Mouse (Mus musculus) ZHBTc4 (cell line): ENCODE data around the gene Tram2.

Experiments
- DNase-seq: peaks from one replicate; pipeline ENCODE4 v3.0.0-alpha.2; 2011; ENCODE audit warnings: low read depth, low spot score

Tram2 gene

DNA sequence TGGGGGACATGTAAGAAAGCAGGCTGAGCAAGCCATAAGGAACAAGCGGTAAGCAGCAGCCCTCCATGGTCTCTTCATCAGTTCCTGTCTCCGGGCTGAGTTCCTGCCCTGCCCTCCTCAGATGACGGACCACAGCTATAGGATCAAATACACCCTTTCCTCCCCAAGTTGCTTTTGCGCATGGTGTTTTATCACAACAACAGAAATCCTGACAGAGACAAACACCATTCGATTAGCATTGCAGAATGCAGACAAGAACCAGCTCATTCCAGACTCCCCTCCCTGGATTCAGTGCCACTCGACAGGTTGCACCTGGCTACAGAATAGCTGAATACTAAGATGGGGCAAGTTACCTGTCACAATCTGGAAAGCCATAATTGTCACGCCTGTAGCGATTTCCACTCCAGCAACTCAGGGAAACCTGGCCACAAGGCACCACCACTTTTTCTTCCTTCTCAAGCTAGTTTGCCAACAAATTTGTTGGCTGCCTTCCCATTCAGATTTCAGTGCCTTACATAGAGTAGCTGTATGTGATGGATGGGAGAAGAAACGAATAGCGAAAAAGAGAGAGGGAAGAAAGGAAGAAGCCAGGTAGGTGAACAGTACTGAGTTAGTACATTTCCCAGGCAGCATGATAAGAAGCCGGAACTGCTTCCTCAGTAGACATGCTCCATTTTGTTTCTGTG lies 11.3 kb downstream of the Tram2 start:
- DNase-seq: peak; percentile 74

DNA sequence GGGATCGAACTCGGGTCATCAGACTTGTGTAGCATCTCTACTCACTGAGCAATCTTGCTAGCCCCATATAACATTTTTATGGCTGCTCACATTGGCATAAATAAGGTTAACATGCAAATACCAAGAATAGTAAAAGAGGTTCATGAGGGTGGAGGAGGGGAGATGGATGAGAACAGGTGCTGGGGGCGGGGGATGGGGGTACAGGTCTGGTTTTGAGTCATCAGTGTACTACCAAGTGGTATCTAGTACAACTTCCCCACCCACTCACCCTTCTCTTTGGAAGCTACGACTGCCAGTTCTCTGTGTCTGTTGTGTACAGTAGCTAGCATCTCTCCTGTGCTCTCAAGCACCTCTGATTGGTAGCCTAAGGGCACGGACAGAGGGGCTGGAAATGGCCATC lies 14.9 kb downstream of the Tram2 start:
- no peak for DNase-seq

DNA sequence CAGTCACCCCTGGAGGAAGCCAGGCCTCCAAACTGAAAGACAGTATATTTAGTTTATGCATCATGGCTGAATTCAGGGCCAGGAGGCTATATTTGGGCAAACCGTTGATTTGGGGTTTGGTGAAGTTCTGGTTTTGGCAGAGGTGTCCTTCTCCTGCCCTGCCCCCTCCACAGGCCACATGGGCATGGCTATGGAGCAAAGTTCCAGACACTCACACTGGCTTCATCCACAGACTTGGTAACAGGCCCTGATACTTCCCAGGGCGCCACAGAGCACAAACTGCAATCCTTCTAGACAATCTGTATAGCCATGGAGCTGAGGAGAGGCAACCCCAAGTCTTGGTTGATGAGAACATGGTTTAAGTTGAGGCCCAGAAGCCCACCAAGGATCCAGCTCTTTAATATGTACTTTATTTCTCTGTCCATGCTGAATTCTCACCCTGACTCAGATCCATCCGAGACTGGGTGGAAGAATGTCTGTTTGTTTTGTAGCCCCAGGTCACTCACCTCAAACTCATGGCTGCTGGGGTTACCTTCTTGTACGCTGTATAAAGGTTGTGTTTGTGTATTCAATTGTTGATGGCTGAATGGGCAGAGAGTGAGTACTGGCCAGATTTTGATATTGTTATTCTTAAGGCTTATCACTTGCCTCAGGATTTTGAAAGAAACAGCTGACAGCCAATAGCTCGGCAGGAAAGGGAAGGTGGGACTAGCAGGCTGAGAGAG lies 19.5 kb downstream of the Tram2 start:
- no peak for DNase-seq

DNA sequence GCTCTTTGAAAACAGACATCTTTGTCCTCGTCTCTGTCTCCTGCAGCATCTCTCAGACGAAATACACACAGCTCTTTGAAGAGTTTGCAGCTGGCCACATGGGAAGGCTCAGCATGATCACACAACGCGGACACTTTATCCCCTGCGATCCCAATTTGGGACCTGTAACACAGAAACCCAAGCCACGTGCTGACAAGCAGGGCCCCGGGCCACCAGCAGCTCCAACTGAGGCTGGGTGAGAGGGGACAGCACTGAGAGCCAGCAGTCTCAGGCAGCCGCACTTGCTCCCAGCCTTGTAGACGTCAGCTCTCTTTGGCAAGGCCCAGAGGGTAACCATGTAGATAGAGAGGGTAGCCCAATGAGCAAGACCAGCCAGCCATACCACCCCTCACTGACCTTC lies 26.0 kb downstream of the Tram2 start:
- no peak for DNase-seq

DNA sequence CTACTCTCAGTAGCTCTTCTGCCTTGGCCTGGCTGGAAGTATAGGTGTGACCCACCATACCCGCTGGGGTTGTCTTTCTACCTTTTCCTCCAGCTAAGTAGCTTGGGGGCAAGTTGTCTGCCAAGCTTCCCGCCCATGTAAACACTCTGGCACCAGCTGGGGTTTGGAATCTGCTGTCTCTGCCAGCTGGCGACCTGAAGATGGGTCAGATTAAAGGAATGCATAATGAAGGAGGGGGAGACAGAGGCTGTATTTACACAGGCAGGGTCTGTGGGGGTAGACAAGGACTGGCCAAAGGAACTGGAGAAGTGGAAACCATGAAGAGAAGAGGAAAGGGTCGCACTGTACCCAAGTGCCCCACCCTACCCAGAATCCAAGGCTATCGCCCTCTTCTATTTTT lies 26.4 kb downstream of the Tram2 start:
- DNase-seq: no peak

DNA sequence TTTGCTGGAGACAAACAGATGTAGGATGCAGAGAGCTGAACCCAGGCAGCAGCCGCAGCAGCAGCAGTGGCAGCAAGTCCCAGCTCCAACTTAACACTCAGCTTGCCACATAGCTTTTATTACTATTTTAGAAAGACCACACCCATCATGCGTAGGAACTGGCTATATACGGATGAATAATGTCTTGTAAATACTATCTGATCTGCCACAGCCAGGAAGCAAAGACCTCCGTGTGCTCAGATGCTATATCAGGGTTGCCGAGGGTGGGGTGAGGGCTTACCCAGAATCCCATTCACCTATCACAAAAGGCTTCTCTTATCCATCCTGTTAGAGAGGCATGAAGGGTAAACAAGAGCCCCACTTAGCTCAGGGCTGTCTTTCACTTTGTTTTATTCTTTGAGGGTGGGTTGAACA lies 26.9 kb downstream of the Tram2 start:
- no peak for DNase-seq

DNA sequence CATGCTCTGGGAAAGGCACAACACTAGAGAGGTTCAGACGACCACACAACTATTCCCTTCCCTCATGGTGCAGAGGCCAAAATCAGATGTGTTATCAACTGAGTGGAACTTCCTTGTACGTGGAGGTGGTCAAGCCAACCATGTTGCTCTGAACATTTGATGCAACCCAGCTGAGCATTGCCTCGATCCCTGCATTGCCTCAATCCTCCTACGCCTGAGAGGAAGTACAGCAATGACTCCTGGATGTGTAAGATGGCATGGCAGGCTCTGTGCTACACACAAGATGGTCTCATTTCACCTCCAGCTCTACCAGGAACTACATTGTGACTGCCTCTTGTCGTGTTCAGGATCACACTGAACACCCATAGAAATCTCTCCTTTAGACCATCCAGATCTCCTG lies 30.0 kb downstream of the Tram2 start:
- DNase-seq: no peak

DNA sequence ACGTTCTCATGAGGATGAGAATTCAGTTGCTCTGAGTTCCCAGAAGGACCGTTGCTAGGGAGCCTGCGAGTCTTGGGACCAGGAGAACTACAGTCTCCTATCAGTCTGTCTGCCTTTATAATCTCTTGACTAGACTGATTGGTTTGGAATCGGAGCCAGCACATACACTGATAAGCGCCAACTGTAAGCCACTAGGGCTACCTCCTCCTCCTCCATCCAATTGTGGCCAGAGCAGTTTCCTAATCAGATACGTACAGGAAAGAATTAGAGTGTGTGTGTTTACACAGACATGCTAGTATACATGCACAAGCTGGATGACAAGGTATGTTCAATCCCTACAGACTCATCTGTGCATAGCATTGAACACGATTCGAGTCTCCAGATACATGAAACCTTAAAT lies 30.6 kb downstream of the Tram2 start:
- no peak for DNase-seq

DNA sequence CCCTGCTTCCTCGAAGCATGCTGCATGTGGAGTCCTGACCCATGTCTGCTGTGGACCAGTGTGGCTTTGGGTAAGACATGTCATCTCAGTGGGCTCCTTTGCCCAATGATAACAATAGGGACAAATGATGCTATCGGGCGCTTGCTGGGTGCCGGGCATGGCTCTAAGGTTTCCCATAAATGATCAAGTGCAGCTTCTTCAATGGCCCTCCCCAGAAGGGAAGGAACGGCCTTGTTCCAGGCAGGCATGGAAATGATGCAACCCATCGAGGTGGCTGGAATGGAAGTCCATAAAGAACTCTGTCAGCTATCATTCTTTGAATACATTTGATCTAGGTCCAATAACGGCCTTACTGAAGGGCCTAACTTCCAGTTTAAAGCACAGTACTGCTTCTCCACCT lies 36.6 kb downstream of the Tram2 start:
- DNase-seq: no peak

DNA sequence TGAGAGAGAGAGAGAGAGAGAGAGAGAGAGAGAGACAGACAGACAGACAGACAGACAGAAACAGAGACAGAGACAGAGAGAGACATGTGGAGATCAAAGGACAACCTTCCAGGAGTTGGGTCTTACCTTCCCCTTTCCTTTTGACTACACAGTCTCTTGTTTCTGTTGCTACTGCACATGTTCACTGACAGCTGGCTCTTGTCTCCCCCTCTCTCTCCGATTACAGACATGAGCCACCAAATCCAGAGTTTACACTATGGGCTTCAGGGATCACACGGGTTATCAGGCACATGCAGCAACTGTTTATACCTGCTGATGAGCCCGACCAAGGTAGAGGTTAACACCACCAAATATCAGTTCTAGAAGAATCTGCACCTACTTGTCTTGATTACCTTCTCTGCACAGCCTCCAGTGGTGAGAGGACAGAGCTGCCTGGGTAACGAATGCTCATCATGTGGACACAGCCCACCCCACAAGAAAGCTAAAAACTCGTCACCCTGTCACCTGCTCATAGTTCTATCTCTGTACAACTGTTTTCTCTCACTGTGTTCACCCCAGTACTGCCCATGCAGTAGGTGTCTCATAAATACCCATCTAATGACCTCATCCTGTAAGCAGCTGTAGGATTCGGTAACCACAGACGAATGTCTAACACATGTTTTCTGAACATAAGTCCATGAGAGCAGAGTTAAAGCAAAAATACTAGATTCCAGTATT lies 38.3 kb downstream of the Tram2 start:
- DNase-seq: no peak

DNA sequence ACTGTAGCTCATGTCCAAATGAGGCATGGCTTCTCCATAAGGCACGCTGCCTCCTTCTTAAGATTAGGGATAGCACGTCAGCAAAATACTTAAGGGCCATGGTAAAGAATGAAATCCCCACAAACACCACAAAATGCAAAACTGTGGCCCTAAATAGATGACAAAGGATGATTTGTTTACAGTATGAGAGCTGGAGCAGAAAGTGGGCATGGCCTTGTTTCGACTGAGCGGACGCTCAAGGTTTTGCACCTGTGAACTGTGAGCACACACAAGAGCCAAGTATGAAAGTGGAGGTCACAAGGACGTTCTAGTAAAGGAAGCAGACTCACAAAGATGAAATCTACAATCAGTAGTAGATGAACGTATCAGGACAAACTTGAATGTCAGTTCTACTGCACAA lies 38.9 kb downstream of the Tram2 start:
- no peak for DNase-seq

DNA sequence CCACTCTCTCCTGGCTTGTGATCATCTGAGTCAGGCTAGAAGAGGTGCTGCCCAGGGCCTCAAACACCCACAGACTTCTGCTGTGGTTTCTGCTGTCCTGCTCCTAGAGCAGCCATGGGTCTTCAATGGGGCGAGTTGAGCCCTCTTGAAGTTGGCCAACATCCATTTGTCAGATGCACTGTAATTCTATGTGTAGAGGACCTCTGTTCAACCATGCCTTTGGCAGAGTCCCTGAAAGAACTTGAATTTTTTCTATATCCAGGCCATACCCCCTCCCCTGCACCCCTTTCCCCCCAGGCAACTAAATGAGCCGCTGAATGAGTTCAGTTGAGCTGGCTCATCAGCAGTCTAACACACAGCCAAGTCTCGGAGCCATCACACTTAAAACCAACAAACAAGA lies 39.5 kb downstream of the Tram2 start:
- DNase-seq: no peak

DNA sequence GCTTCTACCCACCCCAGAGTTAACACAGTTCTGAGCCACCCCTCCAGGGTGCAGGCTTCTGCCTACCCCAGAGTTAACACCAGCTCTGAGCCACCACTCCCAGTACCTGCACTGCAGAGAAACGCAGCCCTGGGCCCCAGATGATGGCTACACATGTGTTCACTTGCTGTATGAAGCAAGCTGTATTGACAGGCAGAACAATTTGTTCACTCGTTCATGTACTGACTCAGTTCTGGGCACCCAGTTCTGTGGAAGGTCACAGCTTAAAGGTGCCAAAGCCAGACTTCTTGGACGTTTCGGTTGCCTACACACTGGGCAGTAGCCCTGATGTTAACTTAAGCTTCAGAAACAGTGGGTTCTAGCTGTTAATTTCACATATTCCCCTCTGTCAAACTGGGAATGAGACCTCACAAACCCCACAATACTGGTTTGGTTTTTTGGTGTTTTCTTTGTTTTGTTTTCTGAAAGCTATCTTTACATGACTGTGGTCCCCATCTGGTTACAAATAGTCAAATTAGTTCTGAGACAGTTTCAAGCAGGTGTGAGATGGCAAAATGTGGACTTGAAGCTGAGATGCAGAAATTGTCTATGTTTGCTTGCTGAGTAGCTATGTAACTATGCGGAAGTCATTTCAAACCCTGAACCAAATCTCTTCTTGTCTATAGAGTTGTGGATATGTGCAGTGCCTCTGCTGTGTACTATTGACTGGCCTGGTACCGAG lies 41.0 kb downstream of the Tram2 start:
- no peak for DNase-seq

DNA sequence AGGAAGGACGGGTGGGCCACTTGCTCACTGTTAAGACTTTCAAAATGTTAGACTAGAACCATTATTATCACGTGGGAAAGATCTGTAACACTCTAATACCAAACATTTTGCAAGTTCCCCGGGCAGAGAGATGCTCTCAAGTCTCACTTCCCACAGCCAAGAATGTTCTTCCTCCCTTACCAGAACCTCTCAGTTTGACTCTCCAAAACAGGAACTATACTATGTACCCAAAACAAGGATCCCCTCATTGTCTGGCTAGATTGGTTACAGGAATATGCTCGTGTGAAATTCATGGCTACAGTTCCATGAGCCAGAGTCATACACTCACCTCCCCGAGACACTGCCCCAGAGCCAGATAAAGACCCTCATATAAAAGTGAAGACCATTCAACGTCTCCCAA lies 43.2 kb downstream of the Tram2 start:
- DNase-seq: no peak

DNA sequence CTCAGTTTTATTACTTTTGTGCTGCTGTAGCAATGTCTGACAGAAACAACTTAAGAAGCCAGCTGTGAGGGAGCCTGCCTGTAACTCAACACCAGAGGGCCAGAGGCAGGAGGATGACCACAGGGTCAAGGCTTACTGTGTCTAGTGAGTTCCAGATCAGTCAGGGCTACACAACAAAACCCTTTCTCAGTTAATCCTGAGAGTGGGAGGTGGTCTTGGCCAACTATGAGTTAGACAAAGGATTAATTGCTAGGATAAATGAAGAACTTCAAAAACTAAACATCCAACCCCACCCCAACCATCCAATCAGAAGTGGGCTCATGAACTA lies 45.3 kb downstream of the Tram2 start:
- DNase-seq: no peak

DNA sequence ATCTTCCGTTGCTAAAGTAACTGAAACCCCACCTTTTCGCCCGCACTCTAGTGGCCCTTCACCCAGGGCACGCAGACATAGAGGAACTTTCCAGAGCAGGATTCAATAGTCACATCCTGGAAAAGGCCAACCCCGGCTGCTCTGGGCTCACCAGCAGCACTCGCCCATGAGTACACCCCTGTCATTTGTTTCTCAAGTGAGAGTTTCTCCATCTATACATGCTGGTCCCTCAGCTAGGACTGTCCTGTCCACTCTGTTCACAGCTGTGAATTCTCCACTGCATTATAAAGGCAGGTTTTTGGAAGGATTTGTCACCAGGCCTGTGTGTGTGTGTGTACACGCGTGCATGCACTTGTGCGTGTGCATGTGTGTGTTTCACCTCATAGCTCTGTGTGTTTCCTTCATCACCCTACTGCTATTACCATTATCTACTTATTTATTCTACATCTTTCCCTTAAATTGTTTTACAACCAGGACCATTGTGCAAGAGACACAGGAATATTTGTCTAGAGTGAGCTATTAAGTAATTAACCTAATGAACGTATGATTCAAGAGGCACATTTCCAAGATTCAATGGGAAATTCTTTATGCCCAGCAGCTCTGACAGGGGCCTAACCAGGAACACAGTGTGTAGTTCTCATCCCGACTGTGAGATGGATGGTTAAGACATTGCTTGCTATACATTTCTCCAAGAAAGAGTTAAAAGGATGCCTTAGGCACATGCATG lies 45.8 kb downstream of the Tram2 start:
- DNase-seq: no peak

DNA sequence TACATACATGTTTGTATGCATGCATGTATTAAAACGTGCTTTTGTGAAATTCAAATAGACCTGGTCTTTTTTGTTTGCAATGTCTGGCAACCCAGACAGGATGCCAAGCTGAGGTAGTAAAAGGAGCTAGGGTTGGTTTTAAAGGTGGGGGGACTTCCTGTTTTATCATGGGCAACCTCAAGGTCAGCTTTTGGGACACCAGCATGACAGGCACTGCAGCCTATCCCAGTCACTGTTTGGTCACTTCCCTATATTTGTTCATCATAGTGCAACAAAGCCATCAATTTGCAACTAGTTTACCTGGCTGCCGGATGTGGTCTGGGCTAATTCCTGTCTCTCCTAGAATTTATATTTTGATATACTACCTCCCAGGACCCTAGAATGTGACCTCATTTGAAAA lies 47.4 kb downstream of the Tram2 start:
- no peak for DNase-seq

DNA sequence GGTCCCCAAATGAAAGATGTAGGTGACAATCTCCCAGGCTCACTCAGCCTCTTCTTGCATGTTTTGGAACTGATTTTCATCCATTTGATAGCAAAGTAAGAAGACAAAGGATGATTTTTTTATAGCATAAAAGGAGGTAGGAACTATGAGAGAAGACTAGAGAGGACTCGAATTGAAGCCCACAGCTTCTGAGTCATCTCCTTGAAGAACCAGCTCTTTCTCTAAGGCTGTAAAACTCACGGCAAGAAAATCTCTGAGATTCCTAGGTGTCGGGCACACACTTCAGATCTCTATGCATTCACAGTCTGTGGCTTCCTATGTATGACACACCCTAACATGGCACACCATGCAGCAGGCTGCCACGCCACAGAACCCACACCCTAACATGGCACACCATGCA lies 50.0 kb downstream of the Tram2 start:
- no peak for DNase-seq

DNA sequence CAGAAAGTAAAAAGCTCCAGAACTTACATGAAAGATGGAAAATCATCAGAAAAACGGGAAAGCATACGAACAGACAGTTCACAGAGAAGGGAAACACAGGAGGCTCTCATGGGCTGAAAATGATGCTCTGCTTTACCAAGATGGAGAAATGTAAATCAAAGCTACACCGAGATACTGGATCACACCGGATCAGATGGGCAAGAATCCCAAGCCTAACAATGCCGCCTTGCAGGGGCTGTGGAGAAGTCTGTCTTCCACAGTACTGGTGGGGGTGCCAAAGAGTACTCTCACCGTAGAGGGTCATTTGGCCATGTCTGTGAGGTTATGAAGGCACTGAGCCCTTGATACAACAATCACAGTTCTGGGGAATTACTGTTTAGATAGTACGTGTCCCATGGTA lies 52.5 kb downstream of the Tram2 start:
- DNase-seq: peak; percentile 50

DNA sequence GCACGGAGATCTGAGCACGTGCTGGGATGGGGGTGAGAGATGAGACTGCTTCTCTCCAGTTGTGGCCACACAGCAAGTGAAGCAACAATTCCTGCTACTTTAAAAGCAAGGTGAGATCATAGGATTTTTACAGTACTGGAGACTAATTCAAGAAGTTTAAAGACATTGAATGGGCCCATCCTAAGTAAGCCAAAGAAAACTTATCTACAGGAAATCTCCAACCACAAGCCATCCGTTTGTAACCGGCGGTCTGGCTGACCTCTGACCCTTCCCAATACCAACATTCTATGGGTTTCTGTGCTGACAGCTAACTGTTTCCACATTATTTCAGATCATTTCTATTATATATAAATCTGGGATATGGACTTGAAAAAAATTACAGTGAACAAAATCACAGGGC lies 53.8 kb downstream of the Tram2 start:
- no peak for DNase-seq

DNA sequence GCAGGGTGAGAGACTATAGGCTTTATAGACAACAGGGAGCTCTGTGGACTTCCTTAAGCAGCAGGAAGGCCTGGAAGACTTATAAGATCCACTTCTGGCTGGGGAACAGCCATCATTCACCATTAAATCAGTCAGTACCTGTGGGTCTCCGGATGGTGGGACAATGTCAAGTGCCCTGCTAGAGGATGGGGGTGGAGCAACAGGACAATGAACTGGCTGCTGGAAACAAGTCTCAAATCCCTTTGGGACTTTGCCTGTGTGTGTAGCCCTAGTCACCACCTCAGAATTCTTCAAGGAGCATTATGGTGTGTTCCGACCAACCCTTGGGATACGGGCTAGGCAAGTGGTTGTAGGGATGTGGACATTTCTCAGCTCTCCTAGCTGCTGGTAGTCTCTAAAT lies 55.9 kb downstream of the Tram2 start:
- DNase-seq: no peak

DNA sequence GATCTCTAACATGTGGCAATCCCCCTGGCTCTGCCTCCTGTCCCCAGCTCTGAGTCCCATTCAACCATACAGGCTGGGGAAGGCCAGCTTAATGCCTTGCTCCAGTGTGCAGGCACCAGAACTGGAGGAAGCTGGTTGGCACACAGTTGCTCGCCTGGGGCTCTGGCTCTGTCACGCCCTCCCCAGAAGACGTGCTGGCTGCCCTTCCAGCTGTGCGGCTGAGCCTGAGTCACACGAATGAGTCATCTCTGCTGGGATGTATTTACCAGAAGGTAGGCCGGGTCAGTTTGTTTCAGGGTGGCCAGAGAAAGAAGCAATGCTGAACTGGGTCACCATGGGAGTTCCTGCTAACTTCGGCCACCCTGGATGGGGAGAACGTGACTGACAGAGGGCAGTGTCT lies 64.6 kb downstream of the Tram2 start:
- DNase-seq: peak; percentile 25
